Mouse (Mus musculus) adrenal gland, adult 18-20 months (tissue): ENCODE measurements around the gene Mcm5. TPM values are rescaled to one million over a fixed set of nuclear protein-coding genes. Genes with fewer than 3 reads are reported as not detected.

Experiments
- DNase-seq, 2 experiments: peaks; one replicate each; pipeline ENCODE4 v3.0.0; 2021 to 2022; ENCODE audit warnings: low spot score in 2 of 2
- total RNA-seq, 2 experiments: library from RNA; stranded (reverse); gene quantifications; 1 replicate in 1 of 2; 2 replicates in 1 of 2; pipeline ENCODE4 v1.2.3; 2021

Mcm5 gene
- total RNA-seq, 2 experiments from 2014 or later: 7.3 to 7.5 TPM

DNA sequence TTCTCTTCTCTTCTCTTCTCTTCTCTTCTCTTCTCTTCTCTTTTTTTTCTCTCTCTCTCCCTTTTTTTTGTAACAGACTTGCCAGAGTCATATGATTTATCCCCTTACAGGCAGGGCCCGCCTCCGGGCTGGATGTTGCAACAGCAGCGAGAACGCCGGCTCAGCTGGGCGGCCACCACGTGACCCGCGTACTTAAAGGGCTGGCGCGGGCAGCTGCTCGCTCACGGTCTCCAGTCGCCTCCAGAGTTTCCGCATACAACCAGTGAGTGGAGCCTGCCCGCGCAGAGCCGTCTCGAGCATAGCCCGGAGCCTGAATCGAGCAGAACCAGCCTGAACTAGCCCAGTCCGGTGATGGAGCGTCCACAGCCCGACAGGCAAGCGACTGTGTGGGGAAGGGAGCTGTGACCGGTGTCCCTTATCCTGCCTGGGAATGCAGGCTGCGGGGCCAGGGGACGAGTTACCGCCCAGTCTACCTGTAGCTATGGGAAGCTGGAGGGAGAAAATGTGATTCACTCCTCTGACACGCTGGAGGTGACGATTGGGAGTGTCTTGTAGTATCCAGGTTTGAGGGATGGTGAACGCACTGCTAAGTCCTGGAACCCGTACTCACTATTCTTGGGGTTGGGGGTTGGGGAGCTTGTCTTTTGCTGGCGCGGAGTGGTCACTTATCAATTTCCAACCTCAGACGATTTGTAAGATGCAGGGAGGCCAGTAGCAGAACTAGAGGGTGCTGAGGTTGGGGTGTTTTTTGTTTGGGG lies 15.8 kb upstream of the Mcm5 start, which contains the start of gene Hmox1:
Gene Hmox1, plus strand, starts transcription at position 223 of the 758 bp plus-strand sequence.
- peak; percentile 96 to 97 for DNase-seq

DNA sequence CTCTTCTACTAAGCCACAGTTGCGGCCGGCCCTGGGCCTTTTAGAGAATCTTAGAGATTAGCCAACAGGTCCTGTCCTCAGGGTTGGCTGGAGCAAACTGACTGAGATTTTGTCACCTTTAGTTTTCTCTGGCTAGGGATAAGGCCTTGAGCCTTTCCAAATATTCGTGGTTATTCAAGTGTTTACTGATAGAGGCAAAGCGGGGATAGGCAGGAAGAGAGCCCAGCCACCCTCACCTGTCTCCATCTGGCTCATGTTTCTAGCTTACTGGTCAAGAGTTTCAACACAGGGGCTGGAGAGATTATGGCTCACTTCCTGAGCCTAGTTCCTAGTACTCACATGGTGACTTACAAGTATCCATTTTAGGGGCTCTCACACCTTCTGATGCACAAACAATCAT lies 6.4 kb upstream of the Mcm5 start:
- no peak for DNase-seq

DNA sequence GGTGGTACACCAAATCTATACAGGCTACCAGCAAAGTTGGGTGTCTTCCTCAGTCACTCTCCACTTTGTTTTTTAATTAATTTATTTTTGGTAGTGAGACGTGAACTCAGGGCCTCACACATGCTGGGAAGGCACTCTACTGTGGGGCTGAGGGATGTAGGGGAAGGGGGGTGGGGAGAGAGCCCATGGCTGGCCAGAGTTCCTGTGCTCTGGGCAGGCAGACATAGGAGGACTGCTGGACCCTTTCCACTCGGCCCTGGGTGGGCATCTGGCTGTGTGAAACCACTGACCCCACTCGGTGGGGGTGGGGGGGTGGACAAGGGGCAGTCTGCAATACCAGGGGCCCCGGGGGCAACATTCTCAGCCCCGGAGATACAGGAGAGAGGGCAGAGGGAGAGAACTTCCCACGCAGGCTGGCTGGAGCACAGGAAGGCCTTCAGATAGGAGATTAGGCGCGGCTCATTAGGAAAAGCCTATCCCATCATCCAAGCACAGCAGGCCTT lies 5.9 kb upstream of the Mcm5 start:
- no peak for DNase-seq

GRCm38 (mm10) chr8:75108527-75109235 lies 688 bp upstream of the Mcm5 start:
- DNase-seq: peak; percentile 80 to 81

- DNase-seq: no peak
Observed at GRCm38 (mm10) chr8:75110093-75110492, 724 bp downstream of the Mcm5 start.

- DNase-seq: no peak
Observed at GRCm38 (mm10) chr8:75118505-75118904, 9.1 kb downstream of the Mcm5 start.

- DNase-seq: no peak
Observed at GRCm38 (mm10) chr8:75119287-75119686, 9.9 kb downstream of the Mcm5 start.

- DNase-seq: no peak
Observed at GRCm38 (mm10) chr8:75119747-75120146, 10.4 kb downstream of the Mcm5 start.

DNA sequence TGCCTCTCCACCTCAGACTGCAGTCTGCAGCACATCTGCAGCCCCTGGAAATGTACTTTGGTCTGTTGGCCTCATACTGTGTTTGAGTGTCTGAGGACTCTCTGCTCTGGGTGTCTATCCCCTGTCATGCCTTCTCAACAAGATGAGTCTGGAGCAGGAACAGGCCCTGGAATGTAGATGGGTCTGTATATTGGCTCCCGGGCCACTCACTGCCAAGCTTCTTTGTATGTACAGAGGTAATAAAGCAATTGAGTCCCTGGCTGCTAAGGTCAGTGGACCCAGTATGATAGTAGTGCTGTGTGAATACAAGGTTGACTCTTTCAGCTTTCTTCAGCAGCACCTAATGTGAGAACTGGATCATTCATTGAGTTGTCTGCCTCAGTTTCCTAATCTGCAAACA lies 18.0 kb downstream of the Mcm5 start:
- no peak for DNase-seq

- peak; percentile 44 to 46 for DNase-seq
Observed at GRCm38 (mm10) chr8:75132485-75132884, 23.1 kb downstream of the Mcm5 start.

DNA sequence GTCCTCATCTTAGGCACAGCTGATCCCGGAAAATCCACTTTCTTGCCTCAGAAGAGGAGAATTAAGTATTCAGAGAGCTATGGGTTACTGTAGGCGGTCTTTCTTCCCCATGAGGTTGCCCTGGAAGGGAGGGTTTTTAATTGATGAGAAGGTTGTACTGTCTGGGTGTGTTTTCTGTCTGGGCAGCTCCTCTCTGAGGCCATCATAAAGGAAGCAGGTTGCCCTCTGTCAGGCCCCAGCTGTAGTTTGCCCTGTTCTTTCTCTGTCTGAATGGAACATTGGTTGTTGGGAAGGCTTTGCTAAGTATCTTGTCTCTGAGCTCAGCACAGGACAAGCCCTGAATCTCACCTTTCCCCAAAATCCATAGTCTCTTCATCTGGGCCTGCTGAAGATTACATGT lies 24.0 kb downstream of the Mcm5 start:
- no peak for DNase-seq

DNA sequence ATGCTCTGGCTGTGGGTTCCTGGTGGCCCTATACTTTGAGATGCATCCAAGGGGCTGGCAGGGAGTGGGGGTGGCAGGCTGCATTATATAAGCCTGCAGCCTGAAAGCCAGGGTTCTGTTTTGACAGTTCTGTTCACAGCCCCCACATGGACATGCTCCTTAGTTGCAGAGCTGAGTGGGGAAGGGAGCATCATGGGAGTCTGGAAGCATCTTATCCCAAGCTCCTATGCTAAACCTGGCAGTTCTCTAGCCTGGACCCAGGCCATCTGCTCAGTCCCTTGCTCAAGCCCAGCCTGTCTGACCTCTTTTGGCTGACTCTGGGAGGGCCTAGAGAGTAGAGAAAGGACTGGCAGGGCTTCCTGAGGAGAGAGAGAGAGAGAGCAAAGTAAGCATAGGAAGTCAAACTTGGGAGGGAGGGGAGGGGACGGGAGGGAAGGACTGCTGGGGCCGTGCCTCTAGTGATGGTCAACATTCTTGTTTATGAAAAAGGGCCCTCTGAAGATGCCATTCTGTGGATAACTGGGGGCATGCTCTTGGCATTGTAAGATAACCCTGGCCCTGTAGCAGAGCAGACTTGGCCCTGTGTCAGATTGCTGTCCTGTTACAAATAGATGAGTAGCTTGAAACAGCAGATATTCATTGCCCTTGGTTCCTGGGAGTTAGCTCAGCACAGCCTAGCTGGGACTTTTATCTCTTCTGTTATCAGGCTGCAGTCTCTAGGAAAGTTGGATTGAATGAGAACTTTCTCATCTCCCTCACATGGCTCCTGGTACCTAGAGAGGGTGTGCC lies 25.4 kb downstream of the Mcm5 start:
- DNase-seq: no peak

- no peak for DNase-seq
Observed at GRCm38 (mm10) chr8:75135756-75136155, 26.4 kb downstream of the Mcm5 start.

DNA sequence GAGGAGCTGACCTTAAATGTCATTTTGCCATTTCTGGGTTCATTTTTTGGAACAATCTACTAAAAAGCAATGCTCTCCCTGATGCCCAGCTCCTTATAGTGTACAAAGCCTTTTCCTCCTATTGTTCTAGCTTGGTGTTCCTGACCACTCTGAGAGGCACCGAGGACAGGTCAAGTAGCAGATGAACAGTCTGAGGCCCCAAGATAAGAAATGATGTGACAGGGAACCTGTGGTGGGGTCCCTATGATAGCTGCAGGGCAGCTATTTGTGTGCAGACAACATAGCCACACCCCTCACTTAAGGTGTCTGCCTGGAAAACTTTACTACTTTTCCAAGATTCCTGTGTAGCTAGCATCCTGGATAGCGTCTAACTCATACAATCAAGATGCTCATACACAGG lies 26.9 kb downstream of the Mcm5 start:
- no peak for DNase-seq

DNA sequence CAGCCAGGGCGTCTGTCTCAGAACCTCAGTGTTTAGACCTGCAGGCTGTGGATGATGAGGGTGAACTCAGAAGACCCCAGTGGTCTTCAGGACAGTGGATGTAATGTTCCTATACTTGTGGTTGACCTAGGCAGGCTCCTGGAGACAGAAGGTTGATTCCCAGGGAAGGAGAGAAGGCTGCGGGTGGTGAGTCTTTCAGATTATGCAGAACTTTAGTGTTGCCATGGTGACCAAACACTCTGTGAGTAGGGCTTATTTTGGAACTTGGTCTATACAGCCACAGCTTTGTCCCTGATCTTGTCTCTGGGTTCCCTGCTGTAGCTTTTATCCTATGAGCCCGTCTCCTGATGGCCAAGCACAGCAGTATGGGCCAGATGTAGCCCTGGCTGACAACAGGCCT lies 28.2 kb downstream of the Mcm5 start:
- no peak for DNase-seq

DNA sequence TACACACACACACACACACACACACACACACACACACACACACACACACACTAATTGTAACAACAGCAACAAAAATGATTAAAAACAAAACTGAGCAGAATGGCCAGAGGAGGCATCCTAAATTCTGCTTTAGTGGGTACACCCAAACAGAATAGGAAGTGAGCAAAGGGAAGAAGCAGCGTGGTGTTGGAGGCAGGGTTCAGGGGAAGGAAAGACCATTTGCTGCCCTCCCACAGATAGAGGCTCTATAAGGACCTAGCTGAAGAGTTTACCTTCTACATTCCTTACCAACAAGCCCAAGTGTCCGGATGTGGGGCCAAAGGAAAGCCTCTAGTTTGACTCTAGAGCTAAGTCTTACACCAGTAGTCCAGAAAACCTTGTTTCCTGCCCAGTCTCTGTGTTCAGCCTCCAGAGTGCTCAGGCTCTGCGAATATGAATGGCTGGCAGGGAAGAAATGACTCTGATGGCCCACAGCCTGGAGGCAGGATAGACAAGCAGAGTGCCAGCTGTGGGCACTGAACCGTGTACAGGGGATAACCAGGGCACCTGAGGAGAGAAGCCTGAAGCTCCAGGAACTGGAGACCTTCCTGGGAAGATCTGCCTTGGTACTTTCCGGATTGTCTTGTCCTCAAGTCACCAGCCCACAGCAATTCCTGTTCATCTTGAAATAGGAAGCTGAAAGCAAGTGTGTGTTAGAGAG lies 41.7 kb downstream of the Mcm5 start:
- no peak for DNase-seq

DNA sequence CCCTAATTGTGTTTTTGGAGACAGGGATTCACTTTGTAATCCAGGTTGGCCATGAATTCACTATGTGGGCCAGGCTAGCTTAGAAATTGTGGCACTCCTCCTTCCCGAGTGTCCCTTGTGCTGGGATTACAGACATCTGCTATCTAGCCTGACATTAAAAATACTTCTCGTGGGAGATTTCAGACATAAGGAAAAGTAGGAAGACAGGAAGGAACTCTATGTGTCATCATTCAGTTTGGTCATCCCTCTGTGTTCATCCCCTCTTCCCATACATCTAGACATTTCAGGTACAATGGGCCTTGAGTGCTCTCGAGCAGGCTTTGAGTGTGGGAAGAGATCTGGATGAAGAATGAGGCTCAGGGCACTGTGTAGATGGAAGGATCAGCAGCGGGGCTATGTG lies 42.4 kb downstream of the Mcm5 start:
- no peak for DNase-seq

DNA sequence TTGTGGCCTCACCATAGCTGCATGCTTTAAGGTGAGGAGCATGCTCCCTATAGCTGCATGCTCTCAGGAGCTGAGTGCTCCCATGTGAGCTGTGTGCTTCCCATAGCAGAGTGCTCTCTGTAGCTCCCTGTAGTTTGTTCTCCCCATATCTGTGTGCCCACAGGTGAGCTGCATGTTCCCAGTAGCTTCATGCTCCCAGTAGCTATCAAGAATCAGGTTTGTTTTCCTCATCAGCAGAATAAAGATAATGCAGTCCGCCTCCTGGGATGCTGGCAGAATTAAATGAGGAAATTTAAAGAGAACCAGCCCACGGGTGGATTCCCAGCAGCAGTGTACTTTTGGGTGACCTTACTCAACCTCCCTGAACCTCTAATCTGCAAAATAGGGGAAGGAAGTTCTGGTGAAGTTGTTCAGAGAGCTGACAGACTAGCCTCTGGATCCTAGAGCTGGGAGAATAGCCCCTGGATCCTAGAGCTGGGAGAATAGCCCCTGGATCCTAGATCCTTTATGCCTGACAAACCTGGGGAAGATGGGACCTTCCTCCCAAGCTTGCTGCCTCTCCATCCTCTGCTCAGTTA lies 43.2 kb downstream of the Mcm5 start:
- no peak for DNase-seq

GRCm38 (mm10) chr8:75154855-75155478 lies 45.6 kb downstream of the Mcm5 start:
- no peak for DNase-seq

- DNase-seq: no peak
Observed at GRCm38 (mm10) chr8:75155740-75156322, 46.5 kb downstream of the Mcm5 start.
